ENCODE assay signal across 9 mouse cellular contexts in genomic region chr3:121093509-121093908, GRCm38 (mm10).
DNase-seq lines count a peak whose midpoint lies in the region; ATAC-seq and TF ChIP-seq lines count a peak whose summit lies in the region.
"Had no signal": no experiment of that assay in that cellular context is flagged by ENCODE, and none has a peak within 500 bp of the region (broad histone marks: within the 10 kb centered on the region; RNA-seq: fewer than 3 reads in every experiment).

No protein-coding gene starts in this region.

- H3K9ac ChIP-seq in forebrain, embryonic 13.5 days, result no peak overlapping the region
- H3K9ac ChIP-seq: limb, embryonic 15.5 days had no signal

- peak; percentile 67 for TF ChIP-seq CTCF in left cerebral cortex, adult 2 months (IDR thresholded peaks at IDR 0.05)
- no peak for TF ChIP-seq CTCF in lung, adult 2 months (IDR thresholded peaks at IDR 0.05; ENCODE audit: insufficient read depth, low read length)

- H3K36me3 ChIP-seq in forebrain, embryonic 13.5 days (ENCODE audit: poor library complexity, severe bottlenecking), result no peaks in the 10 kb centered on the region
- no peaks in the 10 kb centered on the region for H3K36me3 ChIP-seq in splenic B cell, adult 2 months (ENCODE audit: control insufficient read depth, insufficient read depth, low read length, poor library complexity, severe bottlenecking)
- H3K36me3 ChIP-seq: limb, embryonic 15.5 days had no signal

- peak; percentile 57 for ATAC-seq in forebrain, embryonic 13.5 days

- H3K9me3 ChIP-seq in forebrain, embryonic 13.5 days (replicated peaks), result no peaks in the 10 kb centered on the region
- H3K9me3 ChIP-seq: limb, embryonic 15.5 days had no signal

- H3K4me1 ChIP-seq in forebrain, embryonic 13.5 days, result no peaks in the 10 kb centered on the region
- H3K4me1 ChIP-seq in lung, adult 2 months (ENCODE audit: control insufficient read depth, insufficient read depth, low read length), result no peaks in the 10 kb centered on the region
- H3K4me1 ChIP-seq: limb, embryonic 15.5 days had no signal

- intact Hi-C loops in left cerebral cortex, adult 2 months (cut with DNase I), result no loop called here

- H3K4me3 ChIP-seq in left cerebral cortex, adult 2 months, result no peak overlapping the region
- no peak overlapping the region for H3K4me3 ChIP-seq in forebrain, embryonic 13.5 days
- no peak overlapping the region for H3K4me3 ChIP-seq in lung, adult 2 months (replicated peaks; ENCODE audit: extremely low read depth, low read depth, low read length)
- H3K4me3 ChIP-seq: limb, embryonic 15.5 days had no signal

- WGBS in forebrain, embryonic 13.5 days, result 49% methylated on average over 6 of the region's 6 CpGs
- WGBS in lung, adult 2 months, result 21% methylated on average over 6 of the region's 6 CpGs

- H3K4me2 ChIP-seq in forebrain, embryonic 13.5 days, result no peak overlapping the region
- H3K4me2 ChIP-seq: limb, embryonic 15.5 days had no signal

- no peak for TF ChIP-seq POLR2A in lung, adult 2 months (IDR thresholded peaks at IDR 0.05; ENCODE audit: borderline replicate concordance, extremely low read depth, low read depth, low read length)

- no peaks in the 10 kb centered on the region for H3K27me3 ChIP-seq in forebrain, embryonic 13.5 days
- H3K27me3 ChIP-seq in splenic B cell, adult 2 months (ENCODE audit: control insufficient read depth, insufficient read depth, low read length, poor library complexity, severe bottlenecking), result no peaks in the 10 kb centered on the region
- H3K27me3 ChIP-seq: limb, embryonic 15.5 days had no signal

- H3K27ac ChIP-seq in left cerebral cortex, adult 2 months, result no peak overlapping the region
- H3K27ac ChIP-seq in forebrain, embryonic 13.5 days, result no peak overlapping the region
- H3K27ac ChIP-seq: limb, embryonic 15.5 days had no signal

- peak; percentile 41 to 47 for DNase-seq in left cerebral cortex, adult 2 months (ENCODE audit: extremely low spot score in 1 of 2, low spot score in 2 of 2)
- DNase-seq in left cerebral cortex, adult 8-10 months (ENCODE audit: low spot score in 2 of 2), result no peak
- peak; percentile 48 for DNase-seq in NIH3T3 (ENCODE audit: low read depth)
- DNase-seq in c-Kit-positive CD71-negative TER-119-negative erythroid progenitor cells, embryonic 14.5 days (ENCODE audit: low read depth), result peak; percentile 13
- peak; percentile 14 for DNase-seq in lung, adult 2 months
- DNase-seq in splenic B cell, adult 2 months (ENCODE audit: low read depth, low spot score), result peak; percentile 46
- no peak for DNase-seq in natural killer cell, adult 2 months (ENCODE audit: low spot score in 2 of 2)

Comparison
In these comparisons a context has a peak if more than half of its experiments do, and no peak if none do; other contexts are left out.
1. DNase-seq: peak in left cerebral cortex, adult 2 months (2 of 2), NIH3T3 (single experiment), c-Kit-positive CD71-negative TER-119-negative erythroid progenitor cells, embryonic 14.5 days (single experiment), lung, adult 2 months (single experiment) and splenic B cell, adult 2 months (single experiment); none in left cerebral cortex, adult 8-10 months (0 of 2) and natural killer cell, adult 2 months (0 of 2).